Mouse (Mus musculus): ENCODE measurements at regions not wholly inside any gene's neighbourhood (a gene's known extent, or its start where the extent isn't known, plus 50 kb on each side); places are given as distances from the start of the nearest gene placed in this dataset.
A peak's percentile ranks its signal among the peaks of the same experiment; 100 is the strongest.

DNA sequence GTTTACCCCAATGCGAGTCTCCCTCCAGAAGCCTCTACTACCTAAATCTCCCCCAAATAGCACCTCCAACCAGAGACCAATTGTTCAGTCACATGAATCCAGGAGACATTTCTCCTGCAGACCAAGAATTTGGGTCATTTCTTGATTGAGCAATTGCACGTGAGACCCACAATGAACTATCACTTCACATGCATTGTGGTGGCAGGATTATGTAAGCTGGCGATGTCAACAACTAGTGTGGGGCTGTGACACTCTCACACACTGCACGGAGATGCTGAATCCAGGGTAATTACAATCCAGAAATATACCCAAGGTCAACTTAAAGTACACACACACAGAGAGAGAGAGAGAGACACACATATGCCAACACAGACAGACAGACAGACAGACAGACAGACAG, 148.5 kb upstream of the Dyrk2 start:
- no peak for DNase-seq (ENCODE audit: low spot score in 2 of 2)

DNA sequence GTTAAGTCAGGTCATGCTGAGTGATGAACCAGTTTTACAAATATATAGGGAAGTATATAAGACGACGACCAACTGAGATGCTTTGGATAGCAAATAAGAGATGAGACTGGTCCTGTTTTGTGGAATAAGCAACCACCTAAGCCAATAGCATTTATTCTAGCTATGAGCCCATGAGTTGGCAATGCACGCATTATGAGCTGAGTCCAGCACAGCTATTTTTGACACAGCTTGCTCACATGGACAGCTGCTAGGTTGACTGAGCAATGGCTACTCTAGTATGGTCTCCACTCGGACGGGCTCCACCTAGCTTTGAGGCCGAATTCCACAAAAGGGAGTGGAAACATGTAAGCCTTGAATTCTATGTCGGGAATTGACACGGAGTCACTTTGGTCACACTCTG, 146.1 kb upstream of the Dyrk2 start:
- DNase-seq (ENCODE audit: low spot score in 2 of 2): no peak

DNA sequence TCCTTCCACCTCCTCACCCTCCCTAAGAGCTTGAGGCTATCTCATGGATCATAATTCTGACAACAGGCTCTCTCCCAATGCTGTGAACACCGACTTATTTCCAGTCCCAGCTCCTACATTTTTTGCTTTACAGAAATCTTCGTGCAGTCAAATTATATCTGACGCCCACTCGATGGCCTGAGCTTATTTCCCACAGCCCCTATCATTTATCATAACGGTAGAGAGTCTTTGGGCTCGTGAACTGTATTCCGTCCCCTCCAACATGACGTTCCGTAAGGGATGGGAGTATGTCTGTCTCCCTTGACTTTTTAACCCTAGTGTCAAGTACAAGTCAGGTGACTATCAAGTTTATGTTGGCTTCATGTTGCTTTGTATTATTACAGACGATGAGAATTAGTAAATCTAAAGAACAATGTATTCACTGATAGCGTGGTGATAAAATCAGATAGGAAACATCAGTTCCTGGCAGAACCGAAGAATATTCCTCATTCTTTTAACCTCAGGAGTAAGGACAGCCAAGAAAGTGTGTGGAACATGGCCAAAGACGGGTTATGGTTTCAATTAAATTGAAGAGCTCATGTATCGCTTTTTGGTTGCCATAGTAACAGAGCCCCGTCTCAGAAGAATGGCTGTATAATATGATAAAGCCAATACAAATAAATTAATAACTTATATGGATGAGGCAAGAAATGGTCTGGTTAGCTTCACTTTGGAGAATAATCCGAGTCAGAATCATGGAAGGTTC, 145.5 kb upstream of the Dyrk2 start:
- DNase-seq (ENCODE audit: low spot score in 2 of 2): no peak

DNA sequence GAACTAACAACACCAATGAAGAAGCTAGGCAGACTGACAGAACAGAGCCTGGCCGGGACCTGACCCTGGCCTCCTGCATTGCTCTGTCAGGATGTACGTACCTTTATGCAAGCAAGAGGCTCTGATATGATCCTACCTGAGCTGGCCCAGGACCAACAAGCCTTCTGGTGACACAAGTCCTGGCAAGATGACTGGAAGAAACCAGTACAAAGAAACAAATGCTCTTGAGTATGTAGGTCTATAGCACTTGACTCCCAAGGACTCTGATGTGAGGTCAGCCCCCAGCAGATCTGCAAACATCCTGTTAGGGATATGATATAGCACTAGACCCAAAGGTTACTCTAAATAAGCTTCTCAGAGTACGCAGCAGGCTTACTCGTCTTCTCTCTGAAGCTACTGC, 144.7 kb upstream of the Dyrk2 start:
- no peak for DNase-seq (ENCODE audit: low spot score in 2 of 2)

DNA sequence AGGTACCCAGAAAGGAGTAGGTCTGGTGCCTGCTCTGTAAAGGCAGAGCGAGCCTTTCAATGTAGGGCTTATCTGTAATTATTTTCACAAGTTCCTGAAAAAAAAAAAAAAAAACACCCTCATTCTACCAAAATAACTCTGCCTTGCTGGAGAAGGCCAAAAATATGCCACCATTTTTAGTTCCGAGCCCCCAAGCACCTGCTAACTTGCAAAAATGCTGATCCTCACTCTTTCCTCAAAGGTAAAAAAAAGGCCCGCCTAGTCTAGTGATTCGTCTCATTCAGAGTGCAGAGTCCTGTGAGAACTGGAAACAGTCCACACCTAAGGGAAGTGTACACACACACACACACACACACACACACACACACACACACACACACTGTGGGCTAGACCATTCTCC, 143.7 kb upstream of the Dyrk2 start:
- DNase-seq (ENCODE audit: low spot score in 2 of 2): no peak

DNA sequence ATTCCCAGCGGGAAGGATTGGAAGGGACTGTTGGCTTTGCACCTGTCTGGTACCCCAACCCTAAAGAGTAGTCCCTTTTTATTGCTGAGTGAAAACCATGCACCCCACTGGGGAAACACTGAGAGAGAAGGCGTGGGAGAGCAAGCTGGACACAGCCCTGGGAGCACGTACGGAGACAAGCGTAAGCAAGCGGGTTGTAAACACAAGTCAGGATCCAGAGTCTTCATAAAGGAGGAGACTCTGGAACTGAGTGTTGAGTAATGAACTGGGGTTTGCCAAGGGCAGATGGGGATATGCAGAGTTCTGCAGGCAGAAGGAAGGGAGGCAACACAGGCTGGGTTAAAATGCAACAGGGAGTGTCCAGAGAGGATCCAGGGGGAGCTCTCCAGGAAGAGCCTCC, 141.5 kb upstream of the Dyrk2 start:
- DNase-seq (ENCODE audit: low spot score in 2 of 2): peak in 1 of 2 experiments; percentile 20

DNA sequence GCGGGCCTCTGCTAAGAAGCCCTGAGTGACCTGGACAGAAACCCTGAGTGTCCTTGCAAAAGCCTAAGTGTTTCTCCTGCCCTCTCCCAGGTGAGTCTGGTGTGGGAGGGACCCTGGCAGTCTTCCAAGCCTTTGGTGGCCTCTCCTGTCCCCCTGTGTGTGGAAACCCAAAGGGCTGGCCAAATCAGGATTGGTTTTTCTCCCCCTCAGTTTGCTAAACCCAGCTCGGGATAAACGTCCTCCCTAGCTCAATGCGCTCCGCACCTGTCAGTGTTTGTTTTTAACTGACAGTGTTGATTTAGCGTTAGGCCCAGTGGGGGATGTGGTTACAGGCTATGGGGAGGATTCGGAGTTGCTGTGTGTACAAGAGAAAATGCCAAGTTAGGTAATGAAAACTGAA, 140.9 kb upstream of the Dyrk2 start:
- peak; percentile 74 to 78 for DNase-seq (ENCODE audit: low spot score in 2 of 2)

DNA sequence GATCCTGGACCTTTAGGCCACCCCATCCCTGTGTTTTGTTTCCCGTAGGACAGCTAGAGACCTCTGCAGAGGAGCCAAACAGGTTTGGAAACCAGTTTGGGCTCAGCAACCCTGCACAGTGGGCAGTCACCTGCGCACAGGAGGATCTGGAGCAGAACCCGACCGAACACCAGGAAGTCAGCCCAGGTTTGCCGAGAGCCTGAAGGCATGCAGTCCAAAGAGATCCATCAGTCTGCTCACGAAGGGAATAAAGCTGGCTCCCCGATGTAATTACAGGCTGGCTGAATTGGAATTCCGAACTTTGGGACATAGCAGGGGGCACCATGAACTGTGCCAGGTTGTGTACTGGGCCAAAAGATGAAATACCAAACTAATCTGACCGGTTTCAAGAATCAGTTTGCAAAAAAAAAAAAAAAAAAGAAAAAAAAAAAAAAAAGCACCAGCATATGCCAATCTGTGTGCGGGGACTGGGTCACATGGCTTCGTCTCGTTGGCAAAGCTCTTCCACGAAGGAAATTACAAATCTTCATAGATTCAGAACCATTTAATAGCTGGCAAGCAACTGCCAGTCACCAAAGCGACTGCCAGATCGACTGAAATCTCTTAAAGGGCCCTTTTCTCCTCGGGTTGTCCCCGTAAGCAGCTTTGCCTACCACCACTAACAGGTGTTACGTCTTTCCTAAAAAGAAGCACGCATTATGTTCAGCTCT, 137.0 kb upstream of the Dyrk2 start:
- DNase-seq (ENCODE audit: low spot score in 2 of 2): no peak

DNA sequence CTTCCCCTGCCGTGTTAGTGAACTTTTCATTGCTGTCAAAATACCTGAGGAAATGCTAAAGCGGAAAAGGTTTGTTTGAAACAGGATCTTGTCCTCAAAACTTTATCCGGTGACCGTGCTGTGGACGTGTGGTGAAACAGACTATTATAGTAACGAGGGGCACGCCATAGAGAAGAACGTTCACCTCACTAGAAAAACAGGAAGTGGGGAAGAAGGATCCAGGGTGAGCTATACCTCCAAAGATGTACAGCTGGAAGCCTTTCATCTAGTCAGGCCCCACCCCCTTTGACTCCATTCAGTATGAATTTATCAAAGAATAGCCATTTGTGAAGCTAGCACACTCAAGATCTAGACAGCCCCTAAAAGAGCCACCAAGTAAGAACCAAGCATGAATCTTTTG, 135.5 kb upstream of the Dyrk2 start:
- peak; percentile 58 to 67 for DNase-seq (ENCODE audit: low spot score in 2 of 2)

DNA sequence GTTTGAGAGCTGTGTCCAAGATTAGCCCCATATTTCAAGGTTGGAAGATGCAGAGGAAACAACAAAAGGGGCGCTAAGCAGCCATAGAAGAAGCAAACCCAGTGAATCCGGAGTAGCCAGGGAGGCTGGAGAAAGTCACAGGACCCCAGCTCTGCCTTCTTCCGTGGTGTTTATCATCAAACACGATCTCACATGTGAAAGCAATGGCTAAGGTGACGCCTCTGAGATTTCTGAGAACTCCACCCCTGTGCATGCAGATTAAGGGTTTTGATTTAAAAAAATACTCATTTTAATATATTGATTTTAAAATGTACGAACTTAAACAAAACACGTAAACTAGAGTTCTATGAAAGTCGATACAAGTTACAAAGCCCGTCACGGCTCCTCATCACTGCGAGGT, 134.4 kb upstream of the Dyrk2 start:
- DNase-seq (ENCODE audit: low spot score in 2 of 2): no peak

DNA sequence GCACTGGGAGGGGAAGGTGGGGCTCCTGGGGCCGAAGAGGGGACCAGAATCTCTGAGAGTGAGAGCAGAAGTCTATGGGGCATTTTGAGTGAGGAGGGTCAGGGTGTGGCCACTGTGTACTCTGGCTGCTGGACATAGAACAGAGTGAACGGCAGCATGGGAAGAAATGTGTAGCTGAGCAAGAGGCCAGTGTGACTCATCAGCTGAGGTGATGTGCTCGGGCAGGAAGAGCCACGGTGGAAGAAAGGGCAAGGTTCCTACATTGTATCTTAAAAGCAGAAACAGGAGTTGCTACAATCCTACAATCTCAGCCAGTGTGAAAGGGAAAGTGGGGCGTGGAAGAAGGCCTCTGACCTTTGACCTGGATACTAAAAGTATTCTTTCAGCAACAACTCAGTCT, 133.8 kb upstream of the Dyrk2 start:
- no peak for DNase-seq (ENCODE audit: low spot score in 2 of 2)

DNA sequence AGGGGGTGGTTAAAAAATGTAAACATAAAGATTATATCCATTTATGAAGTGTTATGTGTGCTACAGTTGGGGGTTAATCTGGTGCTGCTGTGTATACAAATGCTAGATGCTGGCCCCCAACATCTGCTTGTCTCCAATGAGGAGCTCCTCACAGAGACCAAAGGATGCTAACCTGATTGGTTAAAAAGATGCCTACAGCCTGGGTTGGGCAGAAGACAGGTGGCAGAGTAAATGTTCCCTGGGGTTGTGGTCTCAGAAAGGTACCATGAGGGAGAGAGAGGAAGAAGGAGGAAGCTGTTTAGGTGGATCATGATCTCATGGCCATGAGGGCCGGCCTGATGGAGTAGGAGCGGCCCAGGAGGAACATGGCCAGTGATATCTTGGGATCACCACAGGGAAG, 133.0 kb upstream of the Dyrk2 start:
- DNase-seq (ENCODE audit: low spot score in 2 of 2): peak; percentile 45 to 59

DNA sequence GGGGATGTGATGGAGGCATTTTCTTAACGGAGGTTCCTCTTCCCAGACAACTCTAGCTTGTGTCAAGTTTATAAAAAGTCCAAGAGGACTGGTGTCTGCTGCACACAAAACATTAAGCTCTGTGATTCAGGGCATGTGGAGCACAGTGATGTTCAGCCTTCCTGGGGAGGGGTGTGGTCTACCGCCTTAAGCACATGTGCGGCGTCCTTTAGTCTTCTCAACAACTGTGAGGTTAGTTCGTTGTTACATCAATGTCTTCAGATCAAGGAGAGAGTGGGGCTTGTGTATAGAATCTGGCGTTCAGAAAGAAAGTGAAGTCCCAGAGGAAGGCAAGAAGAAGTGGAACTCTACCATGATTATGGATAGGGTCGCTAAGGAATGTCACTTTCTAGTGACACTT, 131.9 kb upstream of the Dyrk2 start:
- DNase-seq (ENCODE audit: low spot score in 2 of 2): peak; percentile 40 to 54

DNA sequence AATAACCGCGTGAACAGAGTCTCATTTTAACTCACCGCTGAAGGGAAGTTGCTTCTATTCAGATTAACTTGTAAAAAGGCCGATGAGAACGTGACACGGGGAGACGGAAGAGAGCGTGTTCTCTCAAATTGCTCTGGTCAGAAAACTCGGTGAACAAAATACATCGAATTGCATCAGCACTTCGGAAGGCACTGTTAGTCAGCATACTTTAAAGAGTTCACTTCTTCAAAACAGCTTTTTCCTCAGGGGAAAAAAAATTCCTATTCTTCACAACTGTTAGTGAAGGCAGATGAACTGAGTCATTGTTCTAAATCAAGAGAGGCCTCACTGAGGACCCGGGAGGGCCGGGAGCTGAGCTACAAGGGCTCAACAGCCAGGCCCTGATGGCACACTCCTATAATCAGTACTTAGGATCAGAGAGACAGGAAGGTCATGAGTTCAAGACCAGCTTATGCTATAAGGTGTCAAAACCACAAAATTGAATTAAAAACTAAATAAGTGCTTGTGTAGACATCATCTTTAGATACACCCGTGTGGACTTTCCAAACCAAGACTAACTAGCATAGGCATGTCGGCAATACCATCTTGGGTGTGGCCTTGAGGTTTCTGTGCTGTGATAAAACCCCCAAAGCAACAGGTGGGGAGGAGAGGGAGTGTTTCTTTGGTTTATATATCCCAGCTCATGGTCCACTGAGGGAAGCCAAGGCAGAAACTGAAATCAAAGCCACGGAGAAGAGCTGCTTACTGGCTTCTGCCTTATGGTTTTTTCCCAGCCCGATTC, 131.2 kb upstream of the Dyrk2 start:
- DNase-seq (ENCODE audit: low spot score in 2 of 2): no peak

DNA sequence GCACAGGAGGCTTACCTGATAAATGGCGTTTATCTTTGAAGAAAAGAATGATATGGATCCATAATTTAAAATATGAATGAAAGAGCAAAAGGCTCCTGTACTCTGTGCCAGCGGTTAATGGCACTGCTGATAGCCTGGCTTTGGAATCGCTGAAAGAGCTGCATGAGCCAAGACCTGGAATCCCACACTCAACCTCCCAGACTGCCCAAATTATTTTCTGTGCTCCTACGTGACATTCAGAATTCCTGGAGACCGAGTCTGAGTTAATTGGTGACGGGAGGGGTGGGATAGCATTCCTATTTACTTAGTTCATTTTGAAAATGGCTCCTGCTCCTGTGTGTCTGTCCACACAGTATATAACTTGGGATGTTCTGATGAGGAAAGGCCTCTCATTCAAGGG, 129.0 kb upstream of the Dyrk2 start:
- DNase-seq (ENCODE audit: low spot score in 2 of 2): no peak

DNA sequence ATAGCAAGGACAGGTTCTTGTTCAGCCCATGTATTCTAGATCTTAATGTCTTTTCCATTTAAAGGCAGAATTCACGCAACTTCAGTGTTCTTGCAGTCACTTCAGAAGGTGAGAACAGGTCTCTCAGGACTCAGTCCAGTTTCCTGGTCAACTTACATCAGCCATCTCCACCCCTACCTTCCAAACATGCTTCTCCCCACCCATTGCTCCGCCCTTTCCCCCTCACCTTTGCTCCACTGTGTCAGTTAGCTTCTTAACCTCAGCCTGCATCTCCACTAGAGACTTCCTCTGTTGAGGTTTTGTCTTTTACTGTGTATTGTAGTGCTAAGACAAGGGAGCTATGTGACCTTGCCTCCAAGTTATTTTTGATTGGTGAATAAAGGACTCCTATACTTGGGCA, 127.0 kb upstream of the Dyrk2 start:
- no peak for DNase-seq (ENCODE audit: low spot score in 2 of 2)

DNA sequence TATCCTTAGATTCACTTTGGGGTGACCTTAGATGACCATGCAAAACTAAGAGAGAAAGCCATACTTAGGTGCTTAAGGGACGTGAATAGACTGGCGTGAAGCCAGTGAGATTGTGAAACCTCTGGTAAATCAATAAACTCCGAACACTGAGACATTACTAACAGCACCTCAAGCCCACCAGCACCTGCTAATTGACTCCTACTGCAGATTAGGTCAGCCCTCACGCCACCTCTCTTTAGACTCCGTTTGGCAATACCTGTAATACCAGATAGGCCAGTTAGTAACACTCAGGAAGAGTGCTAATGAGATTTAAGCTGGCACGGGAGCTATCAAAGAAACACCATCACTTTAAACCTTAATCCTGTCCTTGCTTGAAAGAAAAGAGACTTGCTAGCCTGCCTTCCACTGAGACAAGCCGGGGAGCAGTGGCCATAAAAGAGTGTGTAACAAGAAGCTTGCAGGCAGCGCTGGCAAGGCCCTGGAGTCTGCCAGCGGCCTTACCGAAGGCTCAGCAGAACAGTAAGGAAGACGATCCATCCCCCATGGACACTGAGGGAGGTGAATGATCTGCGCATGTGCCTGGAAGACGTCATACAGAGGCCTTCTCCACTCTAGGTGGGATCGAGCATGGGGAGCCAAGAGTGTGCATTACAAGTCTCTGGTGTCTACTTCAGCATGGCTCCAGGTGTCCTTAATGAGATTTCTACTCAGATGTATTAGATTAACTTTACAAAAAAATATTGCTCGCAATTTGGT, 124.0 kb upstream of the Dyrk2 start:
- no peak for DNase-seq (ENCODE audit: low spot score in 2 of 2)

DNA sequence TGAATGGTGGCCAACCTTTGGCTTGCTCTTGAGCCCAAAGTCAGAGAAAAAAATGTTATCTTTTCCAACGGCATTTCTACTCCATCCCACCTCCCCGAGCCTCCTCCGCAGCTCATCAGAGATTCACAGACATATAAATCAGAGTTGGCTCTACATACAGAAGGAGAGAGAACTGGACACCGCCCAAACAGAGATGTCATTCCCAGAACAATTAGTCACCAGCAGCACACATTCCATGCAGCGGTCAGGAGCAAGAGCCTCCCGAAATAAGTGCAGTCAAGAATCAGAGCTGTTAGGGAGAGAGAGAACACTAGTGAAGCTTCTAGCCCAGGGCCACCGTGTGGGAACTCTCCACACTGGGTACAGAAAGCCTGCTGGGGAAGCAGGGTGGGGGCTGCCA, 121.2 kb upstream of the Dyrk2 start:
- no peak for DNase-seq (ENCODE audit: low spot score in 2 of 2)

DNA sequence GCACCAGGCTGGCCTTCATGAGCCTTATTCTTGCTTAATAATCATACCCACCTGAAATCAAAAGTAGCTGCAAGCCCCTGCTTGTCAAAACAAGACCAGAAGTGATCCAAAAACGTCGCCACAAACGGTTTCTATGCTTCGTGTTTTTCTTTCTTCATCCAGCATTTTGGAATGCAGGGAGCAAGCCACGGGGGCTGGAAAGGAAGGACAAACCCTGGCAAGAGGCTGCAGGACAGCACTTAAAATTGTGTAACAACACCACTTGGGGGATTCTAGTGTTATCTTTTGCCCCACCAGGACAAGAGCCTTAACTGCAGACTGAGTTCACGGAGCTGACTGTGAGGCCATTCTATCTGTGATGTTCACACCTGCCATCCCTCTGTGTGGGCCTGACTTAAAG, 120.5 kb upstream of the Dyrk2 start:
- DNase-seq (ENCODE audit: low spot score in 2 of 2): no peak

DNA sequence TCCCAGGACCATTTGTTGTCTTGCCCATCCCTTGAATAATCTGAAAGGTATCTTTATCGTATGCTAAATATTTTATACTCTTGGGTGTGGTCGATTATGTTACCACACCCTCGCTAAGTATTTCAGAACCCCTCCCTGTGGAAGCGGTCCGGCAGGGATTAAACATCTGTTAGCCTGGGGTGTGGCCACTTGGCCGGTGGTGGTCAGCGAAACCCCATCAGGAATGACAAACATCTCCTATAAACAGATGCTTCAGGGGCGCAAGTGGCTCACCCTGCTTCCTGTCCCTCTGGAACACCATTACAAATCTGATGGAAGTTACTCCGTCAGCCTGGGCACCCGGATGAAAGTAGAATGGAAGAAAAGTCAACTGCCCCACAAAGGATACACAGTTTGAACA, 119.8 kb upstream of the Dyrk2 start:
- DNase-seq (ENCODE audit: low spot score in 2 of 2): no peak

DNA sequence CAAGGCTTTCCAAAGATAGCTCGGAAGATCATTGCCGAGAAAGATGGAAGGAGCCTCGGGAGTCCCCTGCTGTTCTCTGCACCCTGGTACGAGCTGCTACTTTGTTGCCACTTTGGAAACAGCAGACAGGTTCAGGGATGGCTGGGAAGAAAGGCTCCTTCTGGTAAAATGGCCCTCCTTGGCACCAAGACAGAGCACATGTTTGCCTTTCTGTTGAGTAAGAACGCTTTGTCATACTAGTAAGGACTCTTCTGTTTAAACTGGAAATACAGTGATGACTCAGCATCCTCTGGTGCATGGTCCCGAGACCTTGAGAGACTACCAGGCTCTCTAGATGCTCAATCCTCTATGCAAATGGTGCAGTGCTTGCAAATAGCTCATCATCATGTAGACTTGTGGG, 118.2 kb upstream of the Dyrk2 start:
- no peak for DNase-seq (ENCODE audit: low spot score in 2 of 2)

DNA sequence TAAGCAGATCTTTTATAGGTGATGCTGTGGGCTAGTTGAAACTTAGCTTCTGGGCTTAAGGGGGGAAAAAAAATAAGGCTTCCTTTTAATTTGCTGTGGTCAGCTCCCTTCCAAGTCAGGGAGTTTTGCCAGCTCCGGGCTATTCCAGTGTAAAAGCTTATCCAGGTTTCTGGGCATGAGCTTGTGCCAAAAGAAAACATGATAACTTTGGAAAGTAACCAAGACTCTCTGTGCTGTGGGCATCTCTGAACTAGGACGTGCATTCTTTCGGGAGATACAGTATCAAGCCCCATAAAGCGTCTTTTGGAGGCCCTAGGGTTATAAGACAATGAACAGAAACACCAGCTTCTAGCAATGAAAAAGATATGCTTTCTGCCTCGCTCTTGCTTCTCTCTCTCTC, 114.6 kb upstream of the Dyrk2 start:
- no peak for DNase-seq (ENCODE audit: low spot score in 2 of 2)
